Mouse (Mus musculus) monocyte, adult 2 months (primary cell): ENCODE results near the gene Cmc1.

Source experiments
- DNase-seq, 2 experiments: peaks; one replicate each; pipeline ENCODE4 v3.0.0; 2022; ENCODE audit warnings: low spot score in 2 of 2, low read depth in 1 of 2

Cmc1 gene

GRCm38 (mm10) chr9:118031694-118032093, 118.3 kb downstream of the Cmc1 start:
- no peak for DNase-seq

DNA sequence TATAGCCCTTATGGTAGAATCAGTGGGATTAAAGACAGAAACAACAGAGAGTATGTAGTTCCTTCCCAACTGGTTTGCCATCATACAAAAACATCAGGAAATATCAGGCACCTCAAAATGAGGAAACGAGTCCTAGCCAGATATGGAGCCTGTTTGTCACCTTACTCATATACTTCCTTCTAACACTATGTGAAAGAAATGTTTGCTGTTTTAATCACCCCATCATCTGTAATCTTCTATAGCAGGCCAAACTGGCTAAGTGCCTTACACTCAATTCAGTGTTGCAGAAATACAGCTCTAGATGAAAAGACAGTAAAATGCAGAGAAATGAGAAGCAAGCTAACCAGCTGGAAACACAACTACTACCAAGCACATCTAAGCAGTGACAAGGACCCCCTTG, 119.7 kb downstream of the Cmc1 start:
- no peak for DNase-seq

- no peak for DNase-seq
Observed at GRCm38 (mm10) chr9:118029490-118029889, 120.5 kb downstream of the Cmc1 start.

GRCm38 (mm10) chr9:118024966-118025365, 125.0 kb downstream of the Cmc1 start:
- no peak for DNase-seq
